Mouse (Mus musculus) lung, postnatal 10 days (tissue): ENCODE data around the gene Spg11.

Experiments
- DNase-seq: peaks from one replicate; pipeline ENCODE4 v3.0.0; 2021

The Spg11 gene

GRCm38 (mm10) chr2:122117961-122118958, at the start of gene Spg11:
Gene Spg11 (minus strand): TSS chr2:122118386.
- DNase-seq: peak; percentile 99

DNA sequence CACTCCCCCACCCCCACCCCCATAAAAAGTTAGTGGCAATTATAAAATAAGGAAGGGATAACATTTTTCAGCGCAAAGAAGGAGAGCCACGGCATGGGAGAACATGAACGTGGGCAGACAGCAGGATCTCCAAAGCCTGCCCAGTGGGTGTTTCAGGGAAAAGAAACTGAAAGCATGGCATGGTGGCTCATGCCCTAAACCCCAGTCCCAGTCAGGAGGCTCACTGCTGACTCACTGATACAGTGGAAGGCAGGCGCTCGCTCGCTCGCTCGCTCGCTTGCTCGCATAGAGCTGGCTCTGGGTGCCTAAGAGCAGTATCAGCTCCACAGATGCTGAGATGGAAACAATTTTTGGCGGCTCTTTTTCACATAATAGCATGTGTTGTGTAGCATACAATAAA, 46.1 kb upstream of the Spg11 start:
- DNase-seq: no peak

GRCm38 (mm10) chr2:122163430-122164195, 45.4 kb upstream of the Spg11 start:
- DNase-seq: no peak

DNA sequence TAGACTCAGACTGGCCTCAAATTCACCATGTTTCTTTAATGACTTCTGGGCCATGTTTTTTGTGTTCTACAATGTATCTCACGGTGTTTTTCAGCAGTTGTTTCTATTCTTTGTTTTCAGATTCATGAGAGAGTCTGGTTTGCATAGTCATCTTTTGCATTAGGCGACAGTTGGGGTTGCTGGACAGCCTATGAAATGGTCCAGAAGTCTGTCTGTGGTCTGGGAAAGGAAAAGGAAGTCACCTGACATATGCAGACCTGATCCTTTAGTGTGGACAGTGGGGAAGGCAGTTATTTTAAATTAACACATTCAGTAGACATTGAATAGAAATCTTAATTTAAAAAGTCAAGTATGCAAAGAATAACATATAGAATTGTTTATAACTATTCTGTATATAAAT, 44.3 kb upstream of the Spg11 start:
- DNase-seq: no peak

GRCm38 (mm10) chr2:122161542-122161941, 43.4 kb upstream of the Spg11 start:
- no peak for DNase-seq

DNA sequence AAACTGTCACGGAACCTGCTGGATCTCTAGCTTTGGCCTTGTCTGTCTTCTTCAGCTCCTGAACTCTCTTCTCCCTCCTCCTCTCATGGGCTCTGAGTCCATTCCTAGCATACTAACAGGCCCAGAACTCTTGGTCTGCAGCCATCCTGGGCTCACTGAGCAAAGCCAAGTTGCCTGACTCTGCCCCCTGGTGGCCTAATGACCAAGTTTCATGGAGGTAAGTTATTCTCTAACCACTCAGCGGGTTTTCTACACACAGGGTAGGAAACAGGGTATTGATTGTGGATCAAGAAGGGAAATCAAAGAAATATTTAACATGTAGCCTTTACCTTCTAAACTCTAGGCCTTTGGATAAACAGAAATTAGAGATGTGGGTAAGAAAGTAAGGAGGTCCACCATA, 42.5 kb upstream of the Spg11 start, which contains the start of gene Trim69:
TSS of gene Trim69 (plus strand) at position 21 of the 400 bp plus-strand sequence.
- peak; percentile 92 for DNase-seq

DNA sequence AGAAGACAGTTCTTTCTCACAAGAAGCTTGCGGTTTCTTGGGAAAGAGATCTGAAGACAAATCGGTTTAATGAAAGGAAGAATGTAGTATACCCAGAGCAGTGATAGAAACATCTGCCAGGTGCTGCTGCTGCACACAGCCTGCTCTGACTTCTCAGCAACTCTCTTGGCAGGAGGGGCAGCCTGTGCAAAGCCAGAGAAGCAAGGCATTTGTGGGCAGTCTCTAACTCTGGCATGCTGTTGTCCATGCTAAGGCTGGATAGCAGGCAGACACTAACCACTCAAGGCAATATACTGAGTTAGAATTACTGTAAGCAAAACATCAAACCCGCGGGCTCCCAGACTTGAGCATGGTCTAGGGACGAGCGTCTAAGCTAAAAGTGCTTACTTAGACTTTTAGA, 41.5 kb upstream of the Spg11 start:
- no peak for DNase-seq

DNA sequence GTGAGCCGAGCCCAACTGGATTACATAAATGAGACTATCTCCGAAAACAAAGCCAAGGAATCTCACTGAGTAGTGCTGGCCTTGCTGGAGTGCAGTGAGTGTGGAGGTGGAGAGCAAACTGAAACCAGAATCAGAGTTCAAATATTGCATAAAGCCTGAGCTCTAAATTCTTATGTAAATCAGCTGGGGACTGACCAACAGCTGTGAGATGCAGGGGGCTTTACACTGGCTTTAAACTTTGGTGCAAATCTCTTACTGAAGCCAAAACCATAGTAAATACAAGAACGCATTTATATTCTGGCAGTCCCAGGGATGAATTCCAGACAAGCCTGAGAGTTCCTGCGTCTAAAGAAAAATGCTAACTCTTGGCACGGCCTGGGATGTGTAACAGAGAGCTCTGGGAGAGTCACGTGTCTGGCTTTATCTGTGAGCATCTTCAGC, 40.2 kb upstream of the Spg11 start:
- no peak for DNase-seq

- no peak for DNase-seq
Observed at GRCm38 (mm10) chr2:122157561-122157960, 39.4 kb upstream of the Spg11 start.

GRCm38 (mm10) chr2:122156051-122156700, 38.0 kb upstream of the Spg11 start:
- no peak for DNase-seq

- DNase-seq: no peak
Observed at GRCm38 (mm10) chr2:122155292-122155691, 37.1 kb upstream of the Spg11 start.

DNA sequence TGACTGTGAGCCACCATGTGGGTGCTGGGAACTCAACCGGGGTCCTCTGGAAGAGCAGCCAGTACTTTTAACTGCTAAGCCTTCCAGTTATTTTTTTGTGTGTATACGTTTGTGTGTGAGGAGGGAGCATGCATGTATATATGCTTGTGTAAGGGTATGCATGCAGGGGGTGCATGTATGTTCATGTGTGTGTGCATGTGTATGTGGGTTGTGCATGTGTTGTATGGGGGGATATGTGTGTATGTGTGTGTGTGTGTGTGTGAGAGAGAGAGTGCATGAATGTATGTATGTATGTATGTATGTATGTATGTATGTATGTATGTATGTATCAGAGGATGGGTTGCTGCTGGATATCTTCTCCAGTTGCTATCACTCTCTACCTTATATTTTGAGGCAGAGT, 36.3 kb upstream of the Spg11 start:
- no peak for DNase-seq

DNA sequence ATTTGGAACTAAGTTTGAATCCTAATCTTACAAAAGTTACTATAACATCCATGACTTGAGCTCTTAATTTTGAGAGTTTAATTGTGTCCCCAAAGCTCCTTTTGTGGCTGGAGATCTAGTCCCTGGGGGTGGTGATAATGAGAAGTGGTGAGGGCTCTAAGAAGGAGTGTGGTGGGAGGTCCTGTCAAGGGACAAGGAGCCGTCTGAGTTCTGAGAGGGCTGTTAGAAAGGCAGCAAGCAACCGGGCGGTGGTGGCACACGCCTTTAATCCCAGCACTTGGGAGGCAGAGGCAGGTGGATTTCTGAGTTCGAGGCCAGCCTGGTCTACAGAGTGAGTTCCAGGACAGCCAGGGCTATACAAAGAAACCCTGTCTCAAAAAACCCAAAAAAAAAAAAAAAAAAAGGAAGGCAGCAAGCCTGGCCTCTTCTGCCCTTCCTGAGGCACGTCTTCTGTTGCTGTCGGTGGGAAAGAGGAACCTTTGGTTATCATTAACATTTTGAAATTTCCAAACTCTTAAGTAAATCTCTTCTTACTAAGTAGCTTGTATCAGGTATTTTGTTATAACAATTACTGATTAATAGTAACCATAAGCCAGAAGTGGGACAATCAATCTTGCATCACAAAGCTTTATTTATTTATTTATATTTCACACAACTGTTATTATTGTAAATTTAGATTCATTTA, 35.6 kb upstream of the Spg11 start:
- DNase-seq: no peak

DNA sequence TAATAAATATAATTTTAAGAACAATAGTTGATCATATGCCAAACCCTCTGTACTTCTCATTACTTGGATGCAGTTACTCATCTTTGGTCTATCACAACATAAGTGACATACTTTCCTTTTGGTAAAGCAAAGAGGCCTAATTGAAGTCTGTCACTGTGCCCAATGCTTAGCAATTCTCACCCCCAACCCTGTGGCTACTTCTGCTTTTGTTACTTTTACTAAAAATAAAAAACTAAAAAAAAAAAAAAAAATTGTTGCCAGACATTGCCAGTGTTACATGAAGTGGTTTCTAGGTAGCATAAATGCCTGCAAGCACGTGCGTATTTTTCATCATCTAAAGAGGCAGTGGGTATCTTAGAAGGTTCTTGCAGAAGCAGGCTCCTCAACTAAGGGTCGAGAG, 34.7 kb upstream of the Spg11 start:
- DNase-seq: no peak

GRCm38 (mm10) chr2:122151221-122151620, 33.0 kb upstream of the Spg11 start:
- no peak for DNase-seq

GRCm38 (mm10) chr2:122149716-122150115, 31.5 kb upstream of the Spg11 start:
- no peak for DNase-seq

GRCm38 (mm10) chr2:122149316-122149715, 31.1 kb upstream of the Spg11 start:
- no peak for DNase-seq

- DNase-seq: peak; percentile 86
Observed at GRCm38 (mm10) chr2:122148242-122148917, 30.2 kb upstream of the Spg11 start.

DNA sequence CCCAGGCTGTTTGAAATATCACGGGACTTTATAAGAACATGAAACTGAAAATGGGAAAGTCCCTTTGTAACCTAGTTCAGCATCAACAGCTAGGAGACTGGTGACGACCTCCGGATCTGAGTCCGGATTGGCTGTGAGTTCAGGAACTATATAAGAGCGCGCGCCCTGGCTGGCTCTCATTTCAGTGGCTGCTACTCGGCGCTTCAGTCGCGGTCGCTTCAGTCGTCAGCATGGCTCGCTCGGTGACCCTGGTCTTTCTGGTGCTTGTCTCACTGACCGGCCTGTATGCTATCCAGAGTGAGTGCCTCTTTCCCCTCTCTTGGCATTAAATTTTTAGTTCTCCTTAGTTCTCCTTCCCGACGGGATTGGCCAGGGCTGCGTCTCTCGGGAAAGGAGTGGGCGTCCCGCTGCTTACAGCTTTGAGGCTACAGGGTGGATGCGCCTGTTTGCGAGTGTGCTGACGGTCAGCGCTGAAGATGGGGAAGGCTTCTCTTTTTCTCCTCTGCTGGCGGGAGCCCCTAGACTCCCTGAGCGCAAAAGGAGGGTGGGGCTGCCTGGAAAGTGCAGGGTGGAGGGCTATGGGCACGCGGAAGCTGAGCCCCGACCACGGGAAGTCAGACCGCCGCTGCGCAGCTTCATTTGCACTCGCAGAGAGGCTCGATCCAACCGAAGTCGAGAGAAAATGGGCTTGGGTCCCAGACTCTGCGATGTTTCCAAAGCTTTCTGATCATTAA, 29.5 kb upstream of the Spg11 start, which contains the start of gene B2m:
TSS of gene B2m (plus strand) at position 179 of the 734 bp plus-strand sequence.
- DNase-seq: peak; percentile 97

DNA sequence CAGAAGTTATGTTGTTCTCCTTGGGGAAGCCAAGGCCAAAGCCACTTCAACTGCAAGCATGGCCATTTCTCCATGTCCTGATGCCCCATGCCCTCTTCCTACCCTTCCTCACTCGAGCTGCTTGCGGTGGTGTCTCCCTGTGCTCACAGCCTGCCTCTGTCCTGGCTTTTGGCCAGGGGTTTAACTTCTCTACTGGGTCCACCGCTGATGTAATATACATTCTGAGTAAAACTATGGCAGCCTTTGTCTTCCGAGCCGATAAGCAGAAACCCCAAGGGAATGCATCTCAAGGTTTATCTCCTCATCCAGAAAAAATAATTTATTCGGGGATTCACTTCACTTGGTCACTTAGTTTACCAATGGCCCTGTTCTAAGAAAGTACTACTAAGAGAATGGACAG, 28.5 kb upstream of the Spg11 start:
- DNase-seq: no peak

DNA sequence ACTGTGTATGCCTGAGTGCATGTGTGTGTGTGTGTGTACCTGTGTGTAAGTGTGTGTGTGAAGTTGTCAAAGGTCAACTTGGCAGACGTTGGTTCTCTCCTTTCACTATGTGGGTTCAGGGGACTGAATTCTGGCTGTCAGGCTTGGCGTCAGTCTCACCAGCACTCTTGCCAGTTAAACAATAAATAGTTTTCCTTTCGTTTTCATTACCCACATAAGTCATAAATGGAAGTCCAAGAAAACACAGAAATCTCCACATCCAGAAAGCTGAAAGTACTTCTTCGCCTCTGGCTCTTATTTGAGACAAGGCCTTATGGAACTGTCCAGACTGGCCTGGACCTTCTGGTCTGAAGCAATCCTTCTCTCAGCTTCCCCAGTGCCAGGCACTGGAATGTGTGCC, 27.6 kb upstream of the Spg11 start:
- no peak for DNase-seq
